Mouse (Mus musculus) thymus, adult 2 months (tissue): ENCODE measurements around the gene Bak1.

ENCODE experiments used
- CTCF ChIP-seq: fragments of 200-500 bp; IDR thresholded peaks from 2 replicates; pipeline ENCODE4 v1.5.1; 2012; ENCODE audit warnings: mild to moderate bottlenecking, control low read depth, low read length, moderate library complexity, borderline replicate concordance; ENCODE audit not compliant: control insufficient read depth, poor library complexity, insufficient read depth; ENCODE audit errors: extremely low read depth
- POLR2A ChIP-seq: fragments of 200-500 bp; IDR thresholded peaks from 2 replicates; pipeline ENCODE4 v1.6.1; 2012; ENCODE audit warnings: mild to moderate bottlenecking, low read length, control low read depth, moderate library complexity; ENCODE audit not compliant: control insufficient read depth, poor library complexity, insufficient read depth; ENCODE audit errors: extremely low read depth

- TF ChIP-seq CTCF (no peak), POLR2A (no peak)
Measured at GRCm38 (mm10) chr17:27018555-27019196, 10.1 kb downstream of the Bak1 start.
